Mouse (Mus musculus): ENCODE results near the gene Atp5j2. TPM values are rescaled to one million over a fixed set of nuclear protein-coding genes. Genes with fewer than 3 reads are reported as not detected.
"Not testable (repeated sequence)": the region's sequence is repeated elsewhere in the genome, so short reads cannot be mapped to it uniquely, and the experiment has no call there.

Gene Atp5j2
- polyA plus RNA-seq, 1 experiment from 2014 or later = 654 TPM

GRCm38 (mm10) chr5:145219981-145220380 is 28.1 kb upstream of the Atp5j2 start:
- 93% methylated on average over 8 of the region's 8 CpGs for WGBS
- no peaks in the 10 kb centered on the region for H3K27me3 ChIP-seq (ENCODE audit: control insufficient read depth, insufficient read depth, low read length)
- H3K36me3 ChIP-seq (ENCODE audit: control insufficient read depth, insufficient read depth, low read length) = peaks cover 22% of the 10 kb centered on the region
- no peak overlapping the region for H3K4me2 ChIP-seq (replicated peaks; ENCODE audit: low read depth, low read length)
- no peaks in the 10 kb centered on the region for H3K9me3 ChIP-seq (ENCODE audit: control insufficient read depth, low read depth, low read length)
- no peak for ATAC-seq (ENCODE audit: insufficient number of reproducible peaks, insufficient read depth, low FRiP score, low read depth)
- H3K4me1 ChIP-seq (ENCODE audit: control insufficient read depth, insufficient read depth, low read length) = no peaks in the 10 kb centered on the region
- H3K9ac ChIP-seq (replicated peaks; ENCODE audit: low read depth, low read length) = no peak overlapping the region
- H3K27ac ChIP-seq (ENCODE audit: low read length) = no peak overlapping the region
- H3K4me3 ChIP-seq (ENCODE audit: low read depth, low read length) = no peak overlapping the region

- H3K36me3 ChIP-seq (ENCODE audit: control insufficient read depth, insufficient read depth, low read length) = peaks cover 24% of the 10 kb centered on the region
Observed at GRCm38 (mm10) chr5:145218671-145219070, 26.8 kb upstream of the Atp5j2 start.

GRCm38 (mm10) chr5:145218206-145218605 is 26.3 kb upstream of the Atp5j2 start:
- ATAC-seq (ENCODE audit: insufficient number of reproducible peaks, insufficient read depth, low FRiP score, low read depth) = no peak
- no peak overlapping the region for H3K4me2 ChIP-seq (replicated peaks; ENCODE audit: low read depth, low read length)
- H3K9ac ChIP-seq (replicated peaks; ENCODE audit: low read depth, low read length) = no peak overlapping the region
- 94% methylated on average over 21 of the region's 21 CpGs for WGBS
- H3K27me3 ChIP-seq (ENCODE audit: control insufficient read depth, insufficient read depth, low read length) = no peaks in the 10 kb centered on the region
- H3K4me3 ChIP-seq (ENCODE audit: low read depth, low read length) = no peak overlapping the region
- H3K27ac ChIP-seq (ENCODE audit: low read length) = no peak overlapping the region
- H3K36me3 ChIP-seq (ENCODE audit: control insufficient read depth, insufficient read depth, low read length) = peaks cover 26% of the 10 kb centered on the region
- no peaks in the 10 kb centered on the region for H3K9me3 ChIP-seq (ENCODE audit: control insufficient read depth, low read depth, low read length)
- no peaks in the 10 kb centered on the region for H3K4me1 ChIP-seq (ENCODE audit: control insufficient read depth, insufficient read depth, low read length)

More at GRCm38 (mm10) chr5:145218671-145219070, 26.8 kb upstream of the Atp5j2 start:
- no peaks in the 10 kb centered on the region for H3K4me1 ChIP-seq (ENCODE audit: control insufficient read depth, insufficient read depth, low read length)
- H3K27me3 ChIP-seq (ENCODE audit: control insufficient read depth, insufficient read depth, low read length) = no peaks in the 10 kb centered on the region
- H3K9me3 ChIP-seq (ENCODE audit: control insufficient read depth, low read depth, low read length) = no peaks in the 10 kb centered on the region
- H3K9ac ChIP-seq (replicated peaks; ENCODE audit: low read depth, low read length) = no peak overlapping the region
- 95% methylated on average over 20 of the region's 20 CpGs for WGBS
- no peak overlapping the region for H3K4me3 ChIP-seq (ENCODE audit: low read depth, low read length)
- H3K4me2 ChIP-seq (replicated peaks; ENCODE audit: low read depth, low read length) = no peak overlapping the region
- no peak for ATAC-seq (ENCODE audit: insufficient number of reproducible peaks, insufficient read depth, low FRiP score, low read depth)
- H3K27ac ChIP-seq (ENCODE audit: low read length) = no peak overlapping the region

GRCm38 (mm10) chr5:145217746-145218145 is 25.9 kb upstream of the Atp5j2 start:
- Histone ChIP-seq H3K9me3 (ENCODE audit: control insufficient read depth, low read depth, low read length) (no peaks in the 10 kb centered on the region), H3K27ac (ENCODE audit: low read length) (no peak overlapping the region), H3K4me3 (ENCODE audit: low read depth, low read length) (no peak overlapping the region), H3K4me1 (ENCODE audit: control insufficient read depth, insufficient read depth, low read length) (no peaks in the 10 kb centered on the region), H3K36me3 (ENCODE audit: control insufficient read depth, insufficient read depth, low read length) (peaks cover 26% of the 10 kb centered on the region), H3K9ac (replicated peaks; ENCODE audit: low read depth, low read length) (no peak overlapping the region), H3K4me2 (replicated peaks; ENCODE audit: low read depth, low read length) (no peak overlapping the region), H3K27me3 (ENCODE audit: control insufficient read depth, insufficient read depth, low read length) (no peaks in the 10 kb centered on the region)
- 56% methylated on average over 6 of the region's 6 CpGs for WGBS
- ATAC-seq (ENCODE audit: insufficient number of reproducible peaks, insufficient read depth, low FRiP score, low read depth) = 0 out of 2 replicates have a peak, but pooled peaks have one; percentile 53

GRCm38 (mm10) chr5:145214679-145215078 is 22.8 kb upstream of the Atp5j2 start:
- Histone ChIP-seq H3K4me3 (ENCODE audit: low read depth, low read length) (no peak overlapping the region), H3K9me3 (ENCODE audit: control insufficient read depth, low read depth, low read length) (no peaks in the 10 kb centered on the region), H3K4me2 (replicated peaks; ENCODE audit: low read depth, low read length) (no peak overlapping the region), H3K4me1 (ENCODE audit: control insufficient read depth, insufficient read depth, low read length) (no peaks in the 10 kb centered on the region), H3K27me3 (ENCODE audit: control insufficient read depth, insufficient read depth, low read length) (no peaks in the 10 kb centered on the region), H3K9ac (replicated peaks; ENCODE audit: low read depth, low read length) (no peak overlapping the region), H3K36me3 (ENCODE audit: control insufficient read depth, insufficient read depth, low read length) (peaks cover 15% of the 10 kb centered on the region), H3K27ac (ENCODE audit: low read length) (no peak overlapping the region)
- no peak for ATAC-seq (ENCODE audit: insufficient number of reproducible peaks, insufficient read depth, low FRiP score, low read depth)
- 68% methylated on average over 4 of the region's 4 CpGs for WGBS

GRCm38 (mm10) chr5:145213505-145213904 is 21.6 kb upstream of the Atp5j2 start:
- Histone ChIP-seq H3K4me2 (replicated peaks; ENCODE audit: low read depth, low read length) (no peak overlapping the region), H3K27ac (ENCODE audit: low read length) (no peak overlapping the region), H3K9me3 (ENCODE audit: control insufficient read depth, low read depth, low read length) (no peaks in the 10 kb centered on the region), H3K9ac (replicated peaks; ENCODE audit: low read depth, low read length) (no peak overlapping the region), H3K27me3 (ENCODE audit: control insufficient read depth, insufficient read depth, low read length) (no peaks in the 10 kb centered on the region), H3K4me1 (ENCODE audit: control insufficient read depth, insufficient read depth, low read length) (no peaks in the 10 kb centered on the region), H3K4me3 (ENCODE audit: low read depth, low read length) (no peak overlapping the region), H3K36me3 (ENCODE audit: control insufficient read depth, insufficient read depth, low read length) (peaks cover 10% of the 10 kb centered on the region)
- WGBS = 84% methylated on average over 3 of the region's 3 CpGs
- ATAC-seq (ENCODE audit: insufficient number of reproducible peaks, insufficient read depth, low FRiP score, low read depth) = no peak

GRCm38 (mm10) chr5:145212216-145212615 is 20.4 kb upstream of the Atp5j2 start:
- 88% methylated on average over 4 of the region's 4 CpGs for WGBS
- Histone ChIP-seq H3K27me3 (ENCODE audit: control insufficient read depth, insufficient read depth, low read length) (no peaks in the 10 kb centered on the region), H3K4me1 (ENCODE audit: control insufficient read depth, insufficient read depth, low read length) (no peaks in the 10 kb centered on the region), H3K9me3 (ENCODE audit: control insufficient read depth, low read depth, low read length) (no peaks in the 10 kb centered on the region), H3K9ac (replicated peaks; ENCODE audit: low read depth, low read length) (no peak overlapping the region), H3K4me2 (replicated peaks; ENCODE audit: low read depth, low read length) (no peak overlapping the region), H3K4me3 (ENCODE audit: low read depth, low read length) (no peak overlapping the region), H3K36me3 (ENCODE audit: control insufficient read depth, insufficient read depth, low read length) (peaks cover 13% of the 10 kb centered on the region), H3K27ac (ENCODE audit: low read length) (no peak overlapping the region)
- no peak for ATAC-seq (ENCODE audit: insufficient number of reproducible peaks, insufficient read depth, low FRiP score, low read depth)

GRCm38 (mm10) chr5:145211340-145211739 is 19.5 kb upstream of the Atp5j2 start:
- H3K4me2 ChIP-seq (replicated peaks; ENCODE audit: low read depth, low read length) = no peak overlapping the region
- no peak overlapping the region for H3K4me3 ChIP-seq (ENCODE audit: low read depth, low read length)
- H3K9me3 ChIP-seq (ENCODE audit: control insufficient read depth, low read depth, low read length) = no peaks in the 10 kb centered on the region
- peaks cover 13% of the 10 kb centered on the region for H3K36me3 ChIP-seq (ENCODE audit: control insufficient read depth, insufficient read depth, low read length)
- no peak overlapping the region for H3K9ac ChIP-seq (replicated peaks; ENCODE audit: low read depth, low read length)
- no peaks in the 10 kb centered on the region for H3K27me3 ChIP-seq (ENCODE audit: control insufficient read depth, insufficient read depth, low read length)
- ATAC-seq (ENCODE audit: insufficient number of reproducible peaks, insufficient read depth, low FRiP score, low read depth) = no peak
- H3K27ac ChIP-seq (ENCODE audit: low read length) = no peak overlapping the region
- WGBS = 97% methylated on average over 4 of the region's 4 CpGs
- H3K4me1 ChIP-seq (ENCODE audit: control insufficient read depth, insufficient read depth, low read length) = no peaks in the 10 kb centered on the region

- not testable (repeated sequence) for H3K36me3 ChIP-seq (ENCODE audit: control insufficient read depth, insufficient read depth, low read length); H3K27ac ChIP-seq (ENCODE audit: low read length); H3K9ac ChIP-seq (replicated peaks; ENCODE audit: low read depth, low read length); H3K4me2 ChIP-seq (replicated peaks; ENCODE audit: low read depth, low read length); ATAC-seq (ENCODE audit: insufficient number of reproducible peaks, insufficient read depth, low FRiP score, low read depth); H3K9me3 ChIP-seq (ENCODE audit: control insufficient read depth, low read depth, low read length); H3K27me3 ChIP-seq (ENCODE audit: control insufficient read depth, insufficient read depth, low read length); H3K4me3 ChIP-seq (ENCODE audit: low read depth, low read length)
- 46% methylated on average over 8 of the region's 11 CpGs for WGBS
- H3K4me1 ChIP-seq (ENCODE audit: control insufficient read depth, insufficient read depth, low read length) = peaks cover 11% of the 10 kb centered on the region; the same call in 1 of the 2 replicates
Observed at GRCm38 (mm10) chr5:145208391-145208790, 16.5 kb upstream of the Atp5j2 start.

Data from stomach, embryonic 14.5 days (tissue).